Mouse (Mus musculus): ENCODE data around the gene Gria1.

Gria1 gene

DNA sequence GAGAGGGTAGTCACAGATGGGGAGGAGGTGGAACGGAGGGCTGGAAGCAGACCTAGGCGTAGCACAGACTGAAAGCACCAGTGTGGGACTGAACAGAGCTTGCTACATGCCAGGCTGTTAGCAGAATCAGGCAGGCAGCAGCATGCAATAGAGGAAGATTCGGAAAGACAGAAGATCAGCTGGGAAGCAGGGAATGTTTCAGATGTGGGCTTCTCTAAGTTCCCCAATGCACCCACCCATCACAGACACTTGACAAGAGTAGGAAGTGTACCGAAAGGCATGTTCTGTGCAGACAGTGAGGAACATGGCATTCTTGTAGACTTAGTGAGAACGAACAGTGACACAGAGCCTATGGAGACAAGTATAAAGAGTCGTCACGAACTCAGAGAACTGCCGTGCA, 260.5 kb downstream of the Gria1 start:
- in situ Hi-C loops (cut with MboI; ENCODE audit: unreplicated experiment in 2 of 2) = no loop called here

DNA sequence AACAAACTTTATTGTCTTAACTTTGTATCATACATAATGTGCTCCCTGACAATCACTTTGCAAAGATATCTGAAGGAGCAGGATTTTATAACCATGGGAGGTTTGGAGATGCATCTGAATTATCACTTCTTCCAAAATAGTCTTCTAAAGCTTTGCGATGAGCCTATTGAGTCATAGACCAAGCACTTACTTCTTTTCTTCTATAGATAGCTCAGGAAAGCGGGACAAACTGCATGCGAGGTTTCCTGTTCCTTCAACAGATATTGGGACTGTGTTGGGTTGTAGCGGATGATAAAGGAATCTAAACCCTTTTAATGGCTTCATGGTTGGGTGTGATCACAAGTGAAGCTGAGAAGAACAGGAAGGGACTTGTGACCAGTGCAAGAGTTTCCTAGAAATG, 263.5 kb downstream of the Gria1 start:
- in situ Hi-C loops (cut with MboI; ENCODE audit: unreplicated experiment in 2 of 2) = no loop called here

DNA sequence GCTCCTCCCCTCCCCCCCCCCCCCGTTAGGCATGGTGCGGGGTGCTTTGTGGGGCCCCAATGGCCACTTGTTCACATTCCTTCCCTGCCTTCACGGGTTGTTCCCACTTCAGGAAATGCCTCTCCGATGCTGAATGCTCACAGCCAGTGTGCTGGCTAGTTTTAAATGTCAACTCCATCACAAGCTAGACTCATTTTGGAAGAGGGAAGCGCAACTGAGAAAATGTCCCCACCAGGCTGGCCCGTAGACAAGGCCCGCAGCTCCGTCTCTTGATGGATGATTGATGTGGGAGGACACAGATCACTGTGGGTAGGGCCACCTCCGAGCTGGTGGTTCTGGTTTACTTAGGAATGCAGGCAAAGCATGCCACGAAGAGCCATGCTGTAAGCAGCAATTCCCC, 266.9 kb downstream of the Gria1 start:
- in situ Hi-C loops (cut with MboI; ENCODE audit: unreplicated experiment in 2 of 2) = no loop called here

GRCm38 (mm10) chr11:57286119-57286518, 274.9 kb downstream of the Gria1 start:
- in situ Hi-C loops (cut with MboI; ENCODE audit: unreplicated experiment in 2 of 2) = no loop called here

DNA sequence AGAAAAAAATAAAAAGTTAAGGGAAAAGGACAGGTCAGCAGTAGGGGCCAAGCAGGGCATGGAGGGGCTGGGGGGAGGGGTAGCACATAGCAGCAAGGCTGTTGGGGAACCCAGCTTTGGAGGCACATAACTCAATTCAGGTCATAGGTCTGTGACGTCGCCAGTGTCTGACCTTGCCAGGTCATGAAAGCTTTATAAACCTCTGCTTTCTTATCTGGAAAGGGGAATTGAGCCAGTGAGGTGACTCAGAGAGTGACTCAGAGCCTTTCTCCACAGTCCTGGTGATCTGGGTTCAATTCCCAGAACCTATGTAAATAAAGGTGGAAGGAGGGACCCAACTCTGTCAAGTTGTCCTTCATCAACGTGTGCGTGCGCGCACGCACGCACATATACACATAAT, 286.2 kb downstream of the Gria1 start:
- in situ Hi-C loops (cut with MboI; ENCODE audit: unreplicated experiment in 2 of 2) = no loop called here

DNA sequence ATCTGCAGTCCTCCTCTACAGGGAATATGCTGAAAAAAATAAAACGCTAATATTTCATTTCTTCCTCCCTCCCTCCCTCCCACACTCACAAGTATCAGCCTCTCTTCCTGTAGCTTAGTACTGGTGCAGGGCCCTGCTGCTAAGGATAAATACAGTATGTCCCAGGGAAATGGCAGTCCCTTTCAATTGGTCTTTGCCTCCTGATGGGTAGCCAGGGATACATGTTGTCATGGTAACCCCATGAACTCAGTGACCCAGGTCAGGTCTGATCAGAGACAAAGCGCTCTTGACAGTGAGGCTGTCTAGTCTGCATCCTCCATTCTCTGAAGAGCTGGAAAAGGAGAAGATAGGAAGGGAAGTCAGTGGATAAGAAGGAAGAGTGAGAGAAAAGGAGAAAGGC, 287.1 kb downstream of the Gria1 start:
- in situ Hi-C loops (cut with MboI; ENCODE audit: unreplicated experiment in 2 of 2) = no loop called here

GRCm38 (mm10) chr11:57298665-57299064, 287.5 kb downstream of the Gria1 start:
- in situ Hi-C loops (cut with MboI; ENCODE audit: unreplicated experiment in 2 of 2) = no loop called here

DNA sequence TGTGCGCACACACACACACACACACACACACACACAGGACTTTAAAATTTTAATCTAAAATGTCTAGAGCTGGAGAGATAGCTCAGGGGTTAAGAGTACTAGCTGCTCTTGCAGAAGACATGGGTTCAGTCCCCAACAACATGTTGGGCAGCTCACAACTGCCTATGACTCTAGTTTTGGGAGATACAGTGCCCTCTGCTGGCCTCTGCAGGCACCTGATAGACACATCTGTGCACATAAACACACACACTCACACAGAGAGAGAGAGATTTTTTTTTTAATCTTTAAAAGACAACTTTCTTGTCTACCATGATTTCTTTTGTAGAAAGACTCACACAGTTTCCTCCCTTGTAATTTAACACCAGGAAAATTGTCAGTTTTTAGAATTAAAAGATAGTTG, 292.4 kb downstream of the Gria1 start:
- in situ Hi-C loops (cut with MboI; ENCODE audit: unreplicated experiment in 2 of 2) = loop anchor here in 1 of 2 experiments (25.0 kb wide), 1 partner anchor 1166 kb away; no protein-coding TSS in a partner anchor

GRCm38 (mm10) chr11:57306116-57306515, 294.9 kb downstream of the Gria1 start:
- in situ Hi-C loops (cut with MboI; ENCODE audit: unreplicated experiment in 2 of 2) = loop anchor here in 1 of 2 experiments (25.0 kb wide), 1 partner anchor 1169 kb away; no protein-coding TSS in a partner anchor

DNA sequence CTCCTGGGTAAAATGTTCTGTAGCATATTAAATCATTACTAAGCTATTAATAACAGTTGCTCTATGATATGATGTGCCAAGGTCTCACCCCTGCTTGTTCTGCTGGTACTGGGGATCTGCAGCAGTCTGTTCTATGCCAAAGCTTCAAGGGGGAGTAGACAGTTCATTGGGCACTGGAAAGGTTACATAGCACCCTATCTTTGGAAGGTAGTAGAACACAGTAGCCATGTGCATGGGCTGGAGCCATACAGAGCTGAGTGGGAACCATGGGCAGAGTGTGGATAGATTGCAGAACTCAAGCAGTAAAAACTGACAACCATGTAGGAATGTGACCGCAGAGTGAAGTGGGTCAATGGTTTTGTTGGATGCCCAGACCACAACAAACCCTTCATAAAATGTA, 295.7 kb downstream of the Gria1 start:
- in situ Hi-C loops (cut with MboI; ENCODE audit: unreplicated experiment in 2 of 2) = loop anchor here in 1 of 2 experiments (25.0 kb wide), 1 partner anchor 1170 kb away; no protein-coding TSS in a partner anchor

GRCm38 (mm10) chr11:57317063-57317462, 305.9 kb downstream of the Gria1 start:
- in situ Hi-C loops (cut with MboI; ENCODE audit: unreplicated experiment in 2 of 2) = loop anchor here in 1 of 2 experiments (25.0 kb wide), 1 partner anchor 1180 kb away; no protein-coding TSS in a partner anchor

GRCm38 (mm10) chr11:57317478-57317877, 306.3 kb downstream of the Gria1 start:
- in situ Hi-C loops (cut with MboI; ENCODE audit: unreplicated experiment in 2 of 2) = loop anchor here in 1 of 2 experiments (25.0 kb wide), 1 partner anchor 1180 kb away; no protein-coding TSS in a partner anchor

DNA sequence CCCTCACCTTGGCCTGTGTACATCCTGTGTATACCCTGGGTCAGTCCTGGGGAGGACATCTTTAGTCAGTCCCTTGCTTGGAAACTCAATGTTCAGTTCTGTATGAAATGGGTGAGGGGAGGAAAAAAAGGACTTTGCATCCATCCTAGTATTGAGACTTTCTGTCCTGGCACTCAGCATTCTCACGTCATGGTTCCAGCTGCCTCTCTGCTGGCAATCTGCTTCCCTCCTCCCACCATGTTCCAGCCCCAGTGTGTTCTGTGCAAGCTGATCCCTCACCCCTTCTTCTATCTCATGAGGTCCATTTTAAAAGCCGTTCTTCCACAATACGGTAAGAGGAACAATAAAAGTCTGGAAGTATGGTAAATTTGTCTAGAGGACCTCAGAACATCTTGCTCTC, 308.2 kb downstream of the Gria1 start:
- in situ Hi-C loops (cut with MboI; ENCODE audit: unreplicated experiment in 2 of 2) = loop anchor here in 1 of 2 experiments (25.0 kb wide), 1 partner anchor 1182 kb away; no protein-coding TSS in a partner anchor

GRCm38 (mm10) chr11:57324099-57324498, 312.9 kb downstream of the Gria1 start:
- in situ Hi-C loops (cut with MboI; ENCODE audit: unreplicated experiment in 2 of 2) = loop anchor here in 1 of 2 experiments (25.0 kb wide), 1 partner anchor 1187 kb away; no protein-coding TSS in a partner anchor
